Mouse (Mus musculus) lung, adult 2 months (tissue): ENCODE measurements at regions not wholly inside any gene's neighbourhood (a gene's known extent, or its start where the extent isn't known, plus 50 kb on each side); places are given as distances from the start of the nearest gene placed in this dataset.

Experiments
- DNase-seq: peaks from one replicate; pipeline ENCODE4 v3.0.0; 2022
- H3K4me1 ChIP-seq: fragments of 200-500 bp; 2 replicates; pipeline ENCODE4 v1.6.1; 2011; ENCODE audit warnings: low read length; ENCODE audit not compliant: control insufficient read depth, insufficient read depth
- H3K4me3 ChIP-seq: fragments of 200-500 bp; replicated peaks from 2 replicates; pipeline ENCODE3; 2011; ENCODE audit warnings: low read depth, mild to moderate bottlenecking, control low read depth, low read length; ENCODE audit errors: extremely low read depth
- CTCF ChIP-seq: fragments of 200-500 bp; IDR thresholded peaks from 2 replicates; pipeline ENCODE4 v1.5.1; 2011; ENCODE audit warnings: mild to moderate bottlenecking, low read length, control low read depth; ENCODE audit not compliant: insufficient read depth
- POLR2A ChIP-seq: fragments of 200-500 bp; IDR thresholded peaks from 2 replicates; pipeline ENCODE4 v1.6.1; 2011; ENCODE audit warnings: low read depth, mild to moderate bottlenecking, control low read depth, low read length, borderline replicate concordance; ENCODE audit errors: extremely low read depth
- WGBS: fragments of 180-500 bp; shearing (Covaris S2); methylation state at CpG from one replicate; pipeline ENCODE4 v1.1.7; 2018; 5-methylcytosine and 5-hydroxymethylcytosine counted together

GRCm38 (mm10) chr16:95138809-95139208 is 118.5 kb upstream of the Kcnj15 start:
- no peak for TF ChIP-seq CTCF
- TF ChIP-seq POLR2A: no peak
- 48% methylated on average over 3 of the region's 3 CpGs for WGBS
- no peak for DNase-seq
- no peaks in the 10 kb centered on the region for H3K4me1 ChIP-seq
- H3K4me3 ChIP-seq: no peak overlapping the region

- no peak for DNase-seq
- TF ChIP-seq CTCF: no peak
- no peak for TF ChIP-seq POLR2A
- Histone ChIP-seq H3K4me1 (no peaks in the 10 kb centered on the region), H3K4me3 (no peak overlapping the region)
- WGBS: 69% methylated on average over 8 of the region's 8 CpGs
These were observed 115.6 kb upstream of the Kcnj15 start for GRCm38 (mm10) chr16:95141510-95142394.

GRCm38 (mm10) chr16:95150499-95150898 is 106.9 kb upstream of the Kcnj15 start:
- H3K4me1 ChIP-seq: no peaks in the 10 kb centered on the region
- 42% methylated on average over 8 of the region's 8 CpGs for WGBS
- no peak overlapping the region for H3K4me3 ChIP-seq
- TF ChIP-seq CTCF (no peak), POLR2A (no peak)
- no peak for DNase-seq

- H3K4me1 ChIP-seq: no peaks in the 10 kb centered on the region
- no peak overlapping the region for H3K4me3 ChIP-seq
- 76% methylated on average over 3 of the region's 3 CpGs for WGBS
- DNase-seq: no peak
- TF ChIP-seq CTCF (no peak), POLR2A (no peak)
These were observed 105.9 kb upstream of the Kcnj15 start for GRCm38 (mm10) chr16:95151499-95151898.

GRCm38 (mm10) chr16:95151914-95152313 is 105.4 kb upstream of the Kcnj15 start:
- DNase-seq: no peak
- no peak for TF ChIP-seq POLR2A
- TF ChIP-seq CTCF: no peak
- Histone ChIP-seq H3K4me3 (no peak overlapping the region), H3K4me1 (no peaks in the 10 kb centered on the region)
- WGBS: 83% methylated on average over 6 of the region's 6 CpGs

DNA sequence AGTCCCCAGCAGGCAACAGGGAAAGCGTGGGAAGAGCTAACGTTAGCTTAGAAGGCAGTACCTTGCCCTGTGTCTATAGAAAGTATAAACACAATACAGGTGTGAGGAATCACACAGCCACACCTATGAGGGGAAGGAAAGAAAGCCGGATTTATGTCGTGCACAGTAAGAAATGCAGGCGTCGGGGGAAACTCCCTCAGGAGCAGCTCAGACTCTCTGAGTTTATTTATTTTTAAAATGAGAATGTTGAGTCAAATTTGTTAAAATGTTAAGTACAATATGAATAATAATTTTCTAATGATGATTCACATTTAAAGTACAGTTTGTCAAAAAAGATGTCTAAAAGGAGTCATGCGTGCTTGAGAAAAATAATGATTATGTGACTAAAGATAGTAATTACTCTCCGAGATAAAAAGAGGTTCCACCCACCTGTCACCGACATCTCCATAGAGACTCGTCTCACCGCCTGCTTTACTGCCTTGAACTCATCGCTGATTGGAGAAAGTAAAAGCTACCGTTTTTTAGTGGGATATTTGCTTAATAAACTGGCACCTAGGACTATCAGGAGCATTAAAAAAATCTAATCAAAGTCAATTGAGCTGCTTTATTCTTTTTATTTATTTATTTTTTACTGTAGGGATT is 104.5 kb upstream of the Kcnj15 start:
- Histone ChIP-seq H3K4me3 (no peak overlapping the region), H3K4me1 (no peaks in the 10 kb centered on the region)
- DNase-seq: no peak
- WGBS: 47% methylated on average over 13 of the region's 13 CpGs
- TF ChIP-seq CTCF: no peak
- no peak for TF ChIP-seq POLR2A

GRCm38 (mm10) chr16:95168349-95168748 is 89.0 kb upstream of the Kcnj15 start:
- DNase-seq: no peak
- WGBS: 39% methylated on average over 7 of the region's 7 CpGs
- TF ChIP-seq POLR2A (no peak), CTCF (no peak)
- Histone ChIP-seq H3K4me1 (no peaks in the 10 kb centered on the region), H3K4me3 (no peak overlapping the region)

DNA sequence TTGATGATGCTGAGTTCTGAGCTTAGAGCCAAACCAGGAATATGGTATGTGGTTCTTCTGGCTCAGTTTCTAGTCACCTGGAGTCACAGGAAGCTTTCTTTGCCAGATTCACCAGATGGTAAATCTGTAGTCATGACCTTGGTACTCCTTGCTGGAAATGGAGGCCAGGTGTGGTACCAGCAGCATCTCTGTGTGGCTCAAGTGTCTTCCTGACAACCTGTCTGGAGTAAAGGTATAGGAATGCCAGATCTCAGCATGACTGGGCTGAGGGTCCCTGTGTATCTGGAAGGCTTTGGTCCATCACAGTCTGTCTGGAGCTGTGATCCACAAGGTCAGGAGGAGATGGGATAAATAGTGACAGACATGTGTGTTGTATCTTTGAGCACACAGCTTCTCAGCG is 88.0 kb upstream of the Kcnj15 start:
- DNase-seq: no peak
- 100% methylated on average over 1 of the region's 1 CpGs for WGBS
- TF ChIP-seq POLR2A (no peak), CTCF (no peak)
- Histone ChIP-seq H3K4me1 (no peaks in the 10 kb centered on the region), H3K4me3 (no peak overlapping the region)

GRCm38 (mm10) chr16:95180562-95180961 is 76.8 kb upstream of the Kcnj15 start:
- Histone ChIP-seq H3K4me1 (no peaks in the 10 kb centered on the region), H3K4me3 (no peak overlapping the region)
- TF ChIP-seq POLR2A (no peak), CTCF (no peak)
- 75% methylated on average over 5 of the region's 5 CpGs for WGBS
- DNase-seq: no peak

DNA sequence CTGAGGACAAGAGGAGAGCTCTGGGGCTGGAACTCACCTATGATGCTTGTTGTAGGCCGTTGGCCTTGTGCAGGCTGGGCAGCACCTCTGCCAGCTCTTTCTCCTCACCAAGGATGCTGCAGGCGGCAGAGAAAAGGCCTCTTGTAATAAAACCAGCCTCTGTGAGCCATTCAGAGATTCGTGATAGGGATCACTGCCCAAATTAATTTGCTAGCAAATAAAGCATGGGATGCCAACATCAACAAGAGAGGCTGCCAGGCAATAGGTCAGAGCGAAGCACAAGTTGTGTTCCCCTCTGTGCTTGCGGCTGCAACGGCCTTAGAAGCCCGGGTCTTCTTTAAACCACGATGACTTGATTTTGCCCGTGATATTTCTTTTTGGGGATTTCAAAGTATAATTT is 72.0 kb upstream of the Kcnj15 start:
- no peak overlapping the region for H3K4me3 ChIP-seq
- WGBS: 83% methylated on average over 9 of the region's 9 CpGs
- no peak for DNase-seq
- no peaks in the 10 kb centered on the region for H3K4me1 ChIP-seq
- no peak for TF ChIP-seq POLR2A
- TF ChIP-seq CTCF: no peak
